Mouse (Mus musculus): Measurements from ENCODE around the gene 1700022I11Rik.

DNA sequence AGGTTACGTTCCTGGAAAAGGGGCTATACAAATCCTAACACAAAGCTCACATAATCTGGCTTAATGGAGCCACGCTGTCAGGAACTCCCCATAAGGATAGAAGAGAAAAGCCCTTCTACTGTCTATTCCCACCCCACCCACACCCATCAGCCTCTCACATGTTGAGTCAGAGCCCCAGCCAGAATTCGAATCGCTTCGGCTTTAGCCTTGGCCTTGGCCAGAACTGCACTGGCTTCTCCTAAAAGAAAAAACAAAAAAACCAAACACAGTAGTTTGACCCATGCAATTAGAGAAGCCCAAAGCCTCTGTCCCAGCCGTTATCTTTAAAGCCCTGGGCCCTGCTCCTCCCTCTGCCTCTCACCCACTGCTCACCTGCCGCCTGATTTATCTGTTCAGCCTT is 59.7 kb downstream of the 1700022I11Rik start:
- TF ChIP-seq TAL1 (IDR thresholded peaks at IDR 0.05; ENCODE audit: low read length) (no peak), GATA1 (IDR thresholded peaks at IDR 0.05; ENCODE audit: low read length) (no peak)
